Mouse (Mus musculus) liver, postnatal 0 days (tissue): ENCODE measurements at regions not wholly inside any gene's neighbourhood (a gene's known extent, or its start where the extent isn't known, plus 50 kb on each side); places are given as distances from the start of the nearest gene placed in this dataset.

ENCODE experiments used
- CTCF ChIP-seq: sonication (generic); IDR thresholded peaks from 2 replicates; pipeline ENCODE4 v1.5.1; 2016; ENCODE audit warnings: antibody characterized with exemption, low read depth
- EP300 ChIP-seq: IDR thresholded peaks from 2 replicates; pipeline ENCODE4 v1.6.1; 2016; ENCODE audit warnings: antibody characterized with exemption, low read depth, mild to moderate bottlenecking

DNA sequence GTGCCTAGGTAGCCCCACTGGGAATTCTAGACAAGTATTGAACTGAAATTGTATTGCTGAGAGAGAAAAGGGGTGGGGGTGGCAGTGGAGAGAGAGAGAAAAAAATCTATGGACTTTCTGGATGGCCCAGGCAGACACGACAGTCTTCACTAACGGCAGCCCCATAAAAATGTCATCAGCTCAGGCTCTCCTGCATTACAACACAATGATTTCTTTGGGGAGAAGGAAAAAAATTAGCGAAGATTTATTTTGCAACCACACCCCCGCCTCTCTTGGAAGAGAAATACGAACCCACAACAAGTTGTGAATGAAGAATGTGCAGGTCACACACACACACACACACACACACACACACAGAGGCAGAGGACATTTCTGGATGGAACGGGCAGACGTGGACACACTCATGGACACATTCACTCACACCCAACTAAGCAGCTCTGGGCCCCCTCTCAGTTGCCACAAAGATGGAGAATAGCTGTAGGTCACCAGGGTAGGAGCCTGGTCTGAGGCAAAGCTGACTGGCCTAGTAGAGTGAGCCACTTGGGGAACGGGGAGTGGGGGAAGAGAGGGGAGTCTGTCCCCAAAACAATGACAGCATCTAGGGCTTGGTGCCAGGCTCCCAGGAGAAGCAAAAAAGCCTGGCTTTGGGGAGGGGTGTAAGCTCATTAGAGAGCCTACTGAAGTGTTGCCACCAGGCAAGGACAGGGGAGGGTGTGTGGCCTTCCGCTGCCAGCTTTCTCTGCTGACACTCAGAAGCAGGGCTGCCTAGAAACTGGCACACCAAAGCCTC, 201.0 kb downstream of the Sox9 start:
- TF ChIP-seq CTCF: no peak
- no peak for TF ChIP-seq EP300
